Mouse (Mus musculus) ES-CJ7 (cell line): ENCODE data around the gene Med28.

ENCODE experiments used
- DNase-seq: peaks from one replicate; pipeline ENCODE4 v3.0.0; 2011; ENCODE audit warnings: low read depth, low spot score

The Med28 gene

GRCm38 (mm10) chr5:45519960-45520808 lies at the start of gene Med28:
Gene Med28 (plus strand): TSS chr5:45520229.
- DNase-seq: peak; percentile 90

GRCm38 (mm10) chr5:45472880-45473450 lies 47.1 kb upstream of the Med28 start:
- DNase-seq: no peak

GRCm38 (mm10) chr5:45473521-45473920 lies 46.5 kb upstream of the Med28 start:
- DNase-seq: no peak

GRCm38 (mm10) chr5:45474215-45474614 lies 45.8 kb upstream of the Med28 start:
- peak; percentile 65 for DNase-seq

GRCm38 (mm10) chr5:45474758-45475157 lies 45.3 kb upstream of the Med28 start:
- no peak for DNase-seq

- DNase-seq: no peak
Measured at GRCm38 (mm10) chr5:45475771-45476170, 44.3 kb upstream of the Med28 start.

GRCm38 (mm10) chr5:45476288-45476687 lies 43.7 kb upstream of the Med28 start:
- no peak for DNase-seq

GRCm38 (mm10) chr5:45477601-45478000 lies 42.4 kb upstream of the Med28 start:
- DNase-seq: no peak

GRCm38 (mm10) chr5:45480066-45480465 lies 40.0 kb upstream of the Med28 start:
- DNase-seq: no peak

- DNase-seq: no peak
Measured at GRCm38 (mm10) chr5:45481125-45481524, 38.9 kb upstream of the Med28 start.

GRCm38 (mm10) chr5:45482607-45483006 lies 37.4 kb upstream of the Med28 start:
- DNase-seq: no peak

- no peak for DNase-seq
Measured at GRCm38 (mm10) chr5:45483654-45484053, 36.4 kb upstream of the Med28 start.

GRCm38 (mm10) chr5:45491776-45492175 lies 28.3 kb upstream of the Med28 start:
- no peak for DNase-seq

GRCm38 (mm10) chr5:45493191-45494092 lies 26.6 kb upstream of the Med28 start, which contains the start of gene Lap3:
Gene Lap3 (plus strand): TSS chr5:45493374.
- peak; percentile 96 for DNase-seq

- DNase-seq: no peak
Measured at GRCm38 (mm10) chr5:45494093-45494755, 25.8 kb upstream of the Med28 start.

- DNase-seq: peak; percentile 91
Measured at GRCm38 (mm10) chr5:45495429-45495975, 24.5 kb upstream of the Med28 start.

GRCm38 (mm10) chr5:45496042-45496441 lies 24.0 kb upstream of the Med28 start:
- no peak for DNase-seq

GRCm38 (mm10) chr5:45496479-45496878 lies 23.6 kb upstream of the Med28 start:
- no peak for DNase-seq

- DNase-seq: peak; percentile 51
Measured at GRCm38 (mm10) chr5:45496930-45497550, 23.0 kb upstream of the Med28 start.

GRCm38 (mm10) chr5:45497564-45497963 lies 22.5 kb upstream of the Med28 start:
- no peak for DNase-seq

GRCm38 (mm10) chr5:45510071-45510470 lies 10.0 kb upstream of the Med28 start:
- no peak for DNase-seq
